Mouse (Mus musculus): ENCODE results near the gene Dnah14. TPM values are rescaled to one million over a fixed set of nuclear protein-coding genes. Genes with fewer than 3 reads are reported as not detected.

Gene Dnah14
- total and polyA plus RNA-seq, 3 experiments: 0.03 to 0.98 (median 0.74) TPM

- Histone ChIP-seq H3K36me3 (replicated peaks in 1 of 2; ENCODE audit: control insufficient read depth in 1 of 2, insufficient read depth in 1 of 2, low read length in 1 of 2) (no peaks in the 10 kb centered on the region), H3K9me3 (replicated peaks; ENCODE audit: low read length) (no peaks in the 10 kb centered on the region), H3K79me2 (replicated peaks; ENCODE audit: control insufficient read depth, extremely low read depth, insufficient read depth, poor library complexity, severe bottlenecking) (no peaks in the 10 kb centered on the region), H3K27ac (ENCODE audit: insufficient read depth, low read depth) (no peak overlapping the region), H3K9ac (ENCODE audit: insufficient read depth, low read depth) (no peak overlapping the region), H3K4me3 (replicated peaks in 1 of 3; ENCODE audit: low read depth in 2 of 3, low read length in 2 of 3, poor library complexity in 1 of 3) (no peak overlapping the region), H3K4me1 (ENCODE audit: control insufficient read depth in 1 of 2, insufficient read depth in 2 of 2) (peaks cover 4 to 5% of the 10 kb centered on the region in 2 experiments; a peak in 3 of 4 replicates), H3K4me2 (ENCODE audit: insufficient read depth, low read depth, poor library complexity, severe bottlenecking) (peak overlapping the region; percentile 23; the same call in 1 of the 2 replicates), H3K27me3 (replicated peaks) (no peaks in the 10 kb centered on the region)
- DNase-seq (ENCODE audit: extremely low read depth): peak; percentile 35
- dilution Hi-C loops (cut with MboI; ENCODE audit: extremely low pct_ligation_motif_present, extremely low pct_unique_long_range_greater_than_20kb, low sequenced_read_pairs) (no loop called here), in situ Hi-C loops (cut with MboI; ENCODE audit: low pct_ligation_motif_present, low pct_unique_long_range_greater_than_20kb, low sequenced_read_pairs) (no loop called here)
- TF ChIP-seq ZKSCAN1 (IDR thresholded peaks at IDR 0.05; ENCODE audit: borderline replicate concordance, low read depth, low read length) (no peak), NRF1 (IDR thresholded peaks at IDR 0.05; ENCODE audit: low read depth, low read length) (no peak), TBP (conservative IDR thresholded peaks at IDR 0.05; ENCODE audit: low read depth, low read length) (no peak), ZNF384 (IDR thresholded peaks at IDR 0.05; ENCODE audit: low read depth, low read length) (no peak), NELFE (IDR thresholded peaks at IDR 0.05; ENCODE audit: low read depth, low read length) (no peak), MEF2A (IDR thresholded peaks at IDR 0.05; ENCODE audit: borderline replicate concordance, low read depth, low read length) (no peak), ELF1 (IDR thresholded peaks at IDR 0.05; ENCODE audit: low read depth, low read length) (no peak), MYC (IDR thresholded peaks at IDR 0.05; ENCODE audit: low read depth, low read length) (no peak)
Observed at GRCm38 (mm10) chr1:181647467-181647866, 71.1 kb downstream of the Dnah14 start.

GRCm38 (mm10) chr1:181653481-181653880 is 77.1 kb downstream of the Dnah14 start:
- TF ChIP-seq ETS1 (conservative IDR thresholded peaks at IDR 0.05; ENCODE audit: low read depth, low read length) (no peak), TCF12 (IDR thresholded peaks at IDR 0.05; ENCODE audit: low read depth, low read length) (no peak), USF1 (IDR thresholded peaks at IDR 0.05; ENCODE audit: low read depth, low read length) (no peak), ZKSCAN1 (IDR thresholded peaks at IDR 0.05; ENCODE audit: borderline replicate concordance, low read depth, low read length) (no peak), BHLHE40 (IDR thresholded peaks at IDR 0.05; ENCODE audit: low read depth, low read length) (no peak), CHD2 (IDR thresholded peaks at IDR 0.05; ENCODE audit: low read length) (no peak), TBP (conservative IDR thresholded peaks at IDR 0.05; ENCODE audit: low read depth, low read length) (no peak), MAZ (IDR thresholded peaks at IDR 0.05; ENCODE audit: low read depth, low read length) (no peak), MAFK (IDR thresholded peaks at IDR 0.05; ENCODE audit: insufficient replicate concordance, low read length) (no peak), NRF1 (IDR thresholded peaks at IDR 0.05; ENCODE audit: low read depth, low read length) (no peak), CHD1 (IDR thresholded peaks at IDR 0.05; ENCODE audit: low read depth, low read length) (no peak), KAT2A (IDR thresholded peaks at IDR 0.05; ENCODE audit: insufficient replicate concordance, low read length) (no peak), ZMIZ1 (IDR thresholded peaks at IDR 0.05; ENCODE audit: low read depth, low read length) (no peak), ZNF384 (IDR thresholded peaks at IDR 0.05; ENCODE audit: low read depth, low read length) (no peak), RCOR1 (conservative IDR thresholded peaks at IDR 0.05; ENCODE audit: low read depth, low read length) (no peak), POLR2AphosphoS2 (IDR thresholded peaks at IDR 0.05; ENCODE audit: low read depth, low read length) (no peak), MEF2A (IDR thresholded peaks at IDR 0.05; ENCODE audit: borderline replicate concordance, low read depth, low read length) (no peak), IRF4 (IDR thresholded peaks at IDR 0.05; ENCODE audit: low read depth, low read length) (no peak)
- H3K4me2 ChIP-seq (ENCODE audit: insufficient read depth, low read depth, poor library complexity, severe bottlenecking): no peak overlapping the region
- dilution Hi-C loops (cut with MboI; ENCODE audit: extremely low pct_ligation_motif_present, extremely low pct_unique_long_range_greater_than_20kb, low sequenced_read_pairs): no loop called here

More at GRCm38 (mm10) chr1:181653481-181653880, 77.1 kb downstream of the Dnah14 start:
- Histone ChIP-seq H3K9ac (ENCODE audit: insufficient read depth, low read depth) (no peak overlapping the region), H3K9me3 (replicated peaks; ENCODE audit: low read length) (no peaks in the 10 kb centered on the region), H3K27me3 (replicated peaks) (no peaks in the 10 kb centered on the region), H3K36me3 (replicated peaks in 1 of 2; ENCODE audit: control insufficient read depth in 1 of 2, insufficient read depth in 1 of 2, low read length in 1 of 2) (no peaks in the 10 kb centered on the region), H3K27ac (ENCODE audit: insufficient read depth, low read depth) (no peak overlapping the region), H3K4me3 (replicated peaks in 1 of 3; ENCODE audit: low read depth in 2 of 3, low read length in 2 of 3, poor library complexity in 1 of 3) (no peak overlapping the region), H3K4me1 (ENCODE audit: control insufficient read depth in 1 of 2, insufficient read depth in 2 of 2) (no peaks in the 10 kb centered on the region), H3K79me2 (replicated peaks; ENCODE audit: control insufficient read depth, extremely low read depth, insufficient read depth, poor library complexity, severe bottlenecking) (no peaks in the 10 kb centered on the region)
- in situ Hi-C loops (cut with MboI; ENCODE audit: low pct_ligation_motif_present, low pct_unique_long_range_greater_than_20kb, low sequenced_read_pairs): no loop called here
- no peak for DNase-seq (ENCODE audit: extremely low read depth)

Measured in CH12.LX (cell line).